Mouse (Mus musculus) liver, embryonic 12.5 days (tissue): Measurements from ENCODE around the gene Slc44a2. TPM values are rescaled to one million over a fixed set of nuclear protein-coding genes. Genes with fewer than 3 reads are reported as not detected.

Source experiments
- ATAC-seq: fragments of 200-750 bp; cut with Nextera tagmentation; 2 replicates; pipeline ENCODE4 v1.8.0; 2017; ENCODE audit warnings: moderate number of reproducible peaks, mild to moderate bottlenecking, moderate library complexity
- H3K27ac ChIP-seq: fragments of 300-500 bp; sonication (generic); 2 replicates; pipeline ENCODE4 v1.5.1; 2016; ENCODE audit warnings: mild to moderate bottlenecking
- H3K27me3 ChIP-seq: fragments of 300-500 bp; sonication (generic); replicated peaks from 2 replicates; pipeline ENCODE4 v1.6.1; 2016; ENCODE audit warnings: mild to moderate bottlenecking, moderate library complexity
- H3K36me3 ChIP-seq: fragments of 300-500 bp; sonication (generic); 2 replicates; pipeline ENCODE4 v1.6.1; 2016; ENCODE audit warnings: mild to moderate bottlenecking, moderate library complexity
- H3K4me1 ChIP-seq: fragments of 300-500 bp; sonication (generic); 2 replicates; pipeline ENCODE4 v1.6.1; 2016
- H3K4me2 ChIP-seq: fragments of 300-500 bp; sonication (generic); 2 replicates; pipeline ENCODE4 v1.6.1; 2016; ENCODE audit warnings: mild to moderate bottlenecking, moderate library complexity
- H3K4me3 ChIP-seq: fragments of 300-500 bp; sonication (generic); 2 replicates; pipeline ENCODE4 v1.5.1; 2016; ENCODE audit warnings: mild to moderate bottlenecking, moderate library complexity
- H3K9ac ChIP-seq: fragments of 300-500 bp; sonication (generic); 2 replicates; pipeline ENCODE4 v1.6.1; 2016; ENCODE audit warnings: mild to moderate bottlenecking, moderate library complexity
- H3K9me3 ChIP-seq: fragments of 300-500 bp; sonication (generic); replicated peaks from 2 replicates; pipeline ENCODE4 v1.6.1; 2016; ENCODE audit warnings: mild to moderate bottlenecking, moderate library complexity
- WGBS: fragments of 180-500 bp; shearing (Covaris S2); methylation state at CpG from one replicate; pipeline ENCODE4 v1.1.7; 2016; ENCODE audit not compliant: insufficient replicate concordance; 5-methylcytosine and 5-hydroxymethylcytosine counted together
- polyA plus RNA-seq: library from polyadenylated mRNA; unstranded; fragments of >200 nt; fragmentation: Nextera tagmentation; extraction: Ambion mirVana; gene quantifications from 2 replicates; pipeline ENCODE4 v1.2.1, GENCODE M21; 2016

Gene Slc44a2
- polyA plus RNA-seq, 1 experiment from 2014 or later: 29.2 TPM

DNA sequence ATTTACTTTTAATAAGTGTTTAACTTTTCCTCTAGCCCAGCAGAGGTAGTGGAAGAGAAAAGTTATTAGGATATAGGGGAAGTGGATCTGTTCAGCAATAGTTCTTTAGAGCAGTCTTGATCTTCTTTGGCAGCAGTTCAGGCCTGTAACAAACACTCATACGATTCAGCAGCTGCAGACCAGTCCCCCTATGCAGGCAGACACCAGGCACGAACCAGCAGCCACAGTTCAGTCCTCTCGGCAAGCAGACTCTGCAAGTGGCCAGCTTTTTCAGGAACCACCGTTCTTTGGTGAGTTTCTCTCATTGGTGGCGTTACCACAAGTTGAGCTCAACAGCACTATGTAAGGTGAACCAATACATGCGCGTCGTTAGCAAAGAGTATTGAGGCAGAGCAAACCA lies 16.0 kb downstream of the Slc44a2 start:
- Histone ChIP-seq H3K9ac (no peak overlapping the region), H3K4me3 (no peak overlapping the region), H3K9me3 (no peaks in the 10 kb centered on the region), H3K27ac (no peak overlapping the region), H3K4me2 (no peak overlapping the region), H3K4me1 (peaks cover 25% of the 10 kb centered on the region), H3K27me3 (no peaks in the 10 kb centered on the region), H3K36me3 (peaks cover 25% of the 10 kb centered on the region; the same call in 1 of the 2 replicates)
- WGBS: 75% methylated on average over 8 of the region's 8 CpGs
- no peak for ATAC-seq

GRCm38 (mm10) chr9:21337652-21338051 lies 17.2 kb downstream of the Slc44a2 start:
- 71% methylated on average over 20 of the region's 20 CpGs for WGBS
- H3K27me3 ChIP-seq: no peaks in the 10 kb centered on the region
- no peak for ATAC-seq
- H3K9me3 ChIP-seq: no peaks in the 10 kb centered on the region
- peak overlapping the region; percentile 18; the same call in 1 of the 2 replicates for H3K4me2 ChIP-seq
- no peak overlapping the region for H3K4me3 ChIP-seq
- H3K4me1 ChIP-seq: peaks cover 13% of the 10 kb centered on the region
- H3K9ac ChIP-seq: no peak overlapping the region
- peaks cover 37% of the 10 kb centered on the region for H3K36me3 ChIP-seq
- H3K27ac ChIP-seq: no peak overlapping the region

- Histone ChIP-seq H3K4me1 (peaks cover 4% of the 10 kb centered on the region; the same call in 1 of the 2 replicates), H3K4me2 (no peak overlapping the region), H3K27ac (no peak overlapping the region), H3K9ac (no peak overlapping the region), H3K27me3 (no peaks in the 10 kb centered on the region), H3K9me3 (no peaks in the 10 kb centered on the region), H3K4me3 (no peak overlapping the region), H3K36me3 (peaks cover 53% of the 10 kb centered on the region)
- no peak for ATAC-seq
- WGBS: 72% methylated on average over 4 of the region's 4 CpGs
These were observed 19.9 kb downstream of the Slc44a2 start for GRCm38 (mm10) chr9:21340411-21340810.

GRCm38 (mm10) chr9:21346627-21347365 lies 26.3 kb downstream of the Slc44a2 start:
- no peak overlapping the region for H3K9ac ChIP-seq
- H3K27ac ChIP-seq: no peak overlapping the region
- no peak for ATAC-seq
- H3K4me1 ChIP-seq: peaks cover 6% of the 10 kb centered on the region
- 83% methylated on average over 16 of the region's 16 CpGs for WGBS
- H3K9me3 ChIP-seq: no peaks in the 10 kb centered on the region
- H3K4me3 ChIP-seq: no peak overlapping the region
- H3K27me3 ChIP-seq: no peaks in the 10 kb centered on the region
- H3K36me3 ChIP-seq: peaks cover 75% of the 10 kb centered on the region
- no peak overlapping the region for H3K4me2 ChIP-seq

GRCm38 (mm10) chr9:21348152-21348551 lies 27.7 kb downstream of the Slc44a2 start:
- 66% methylated on average over 3 of the region's 3 CpGs for WGBS
- no peak for ATAC-seq
- peaks cover 62% of the 10 kb centered on the region for H3K36me3 ChIP-seq

GRCm38 (mm10) chr9:21351178-21351577 lies 30.7 kb downstream of the Slc44a2 start:
- peaks cover 26% of the 10 kb centered on the region for H3K4me1 ChIP-seq
- H3K4me2 ChIP-seq: no peak overlapping the region
- no peak overlapping the region for H3K27ac ChIP-seq
- 66% methylated on average over 7 of the region's 7 CpGs for WGBS
- no peaks in the 10 kb centered on the region for H3K9me3 ChIP-seq
- no peaks in the 10 kb centered on the region for H3K27me3 ChIP-seq
- H3K9ac ChIP-seq: no peak overlapping the region
- no peak overlapping the region for H3K4me3 ChIP-seq
- ATAC-seq: no peak
- H3K36me3 ChIP-seq: peaks cover 61% of the 10 kb centered on the region

More at GRCm38 (mm10) chr9:21348152-21348551, 27.7 kb downstream of the Slc44a2 start:
- H3K4me3 ChIP-seq: no peak overlapping the region
- no peak overlapping the region for H3K9ac ChIP-seq
- no peak overlapping the region for H3K27ac ChIP-seq
- H3K27me3 ChIP-seq: no peaks in the 10 kb centered on the region
- no peak overlapping the region for H3K4me2 ChIP-seq
- H3K9me3 ChIP-seq: no peaks in the 10 kb centered on the region
- H3K4me1 ChIP-seq: peaks cover 19% of the 10 kb centered on the region

GRCm38 (mm10) chr9:21351702-21352377 lies 31.3 kb downstream of the Slc44a2 start:
- WGBS: 68% methylated on average over 4 of the region's 4 CpGs
- H3K4me3 ChIP-seq: no peak overlapping the region
- peaks cover 26% of the 10 kb centered on the region for H3K4me1 ChIP-seq
- ATAC-seq: no peak
- no peaks in the 10 kb centered on the region for H3K9me3 ChIP-seq
- H3K36me3 ChIP-seq: peaks cover 56% of the 10 kb centered on the region
- H3K4me2 ChIP-seq: peak overlapping the region; percentile 28
- no peak overlapping the region for H3K27ac ChIP-seq
- H3K9ac ChIP-seq: no peak overlapping the region
- no peaks in the 10 kb centered on the region for H3K27me3 ChIP-seq

GRCm38 (mm10) chr9:21352463-21353372 lies 32.2 kb downstream of the Slc44a2 start:
- no peak overlapping the region for H3K4me3 ChIP-seq
- H3K27ac ChIP-seq: peak overlapping the region; percentile 70
- WGBS: 11% methylated on average over 20 of the region's 20 CpGs
- peaks cover 52% of the 10 kb centered on the region for H3K36me3 ChIP-seq
- H3K9me3 ChIP-seq: no peaks in the 10 kb centered on the region
- no peaks in the 10 kb centered on the region for H3K27me3 ChIP-seq
- peaks cover 26% of the 10 kb centered on the region for H3K4me1 ChIP-seq
- peak overlapping the region; percentile 15; the same call in 1 of the 2 replicates for H3K9ac ChIP-seq
- H3K4me2 ChIP-seq: peak overlapping the region; percentile 28
- peak; percentile 56 for ATAC-seq

DNA sequence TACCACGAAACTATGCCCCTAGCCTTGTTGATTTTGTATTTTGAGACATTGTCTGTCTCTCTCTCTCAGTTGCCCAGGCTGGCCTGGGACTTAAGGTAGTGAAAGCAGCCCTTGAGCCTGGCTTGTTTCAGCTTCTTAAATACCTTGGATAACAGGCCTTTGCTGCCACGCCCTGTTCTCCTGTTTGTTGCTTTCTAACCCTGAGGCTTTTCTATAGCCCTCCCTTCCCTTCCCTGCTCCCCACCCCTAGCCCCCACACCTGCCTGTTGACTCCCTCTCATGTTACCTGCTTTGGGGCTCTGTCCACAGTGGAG lies 32.8 kb downstream of the Slc44a2 start:
- Histone ChIP-seq H3K27ac (peak overlapping the region; percentile 70; the same call in 1 of the 2 replicates), H3K4me3 (no peak overlapping the region), H3K9ac (peak overlapping the region; percentile 15; the same call in 1 of the 2 replicates), H3K9me3 (no peaks in the 10 kb centered on the region), H3K4me1 (peaks cover 26% of the 10 kb centered on the region), H3K36me3 (peaks cover 46% of the 10 kb centered on the region), H3K4me2 (peak overlapping the region; percentile 28), H3K27me3 (no peaks in the 10 kb centered on the region)
- ATAC-seq: no peak
- WGBS: 56% methylated on average over 2 of the region's 2 CpGs

GRCm38 (mm10) chr9:21354796-21355195 lies 34.3 kb downstream of the Slc44a2 start:
- no peak overlapping the region for H3K4me3 ChIP-seq
- no peak overlapping the region for H3K27ac ChIP-seq
- ATAC-seq: no peak
- WGBS: 84% methylated on average over 6 of the region's 6 CpGs
- H3K27me3 ChIP-seq: no peaks in the 10 kb centered on the region; the same call in 1 of the 2 replicates
- no peak overlapping the region for H3K9ac ChIP-seq
- peaks cover 33% of the 10 kb centered on the region for H3K36me3 ChIP-seq
- no peaks in the 10 kb centered on the region for H3K9me3 ChIP-seq
- peaks cover 26% of the 10 kb centered on the region for H3K4me1 ChIP-seq
- H3K4me2 ChIP-seq: no peak overlapping the region

DNA sequence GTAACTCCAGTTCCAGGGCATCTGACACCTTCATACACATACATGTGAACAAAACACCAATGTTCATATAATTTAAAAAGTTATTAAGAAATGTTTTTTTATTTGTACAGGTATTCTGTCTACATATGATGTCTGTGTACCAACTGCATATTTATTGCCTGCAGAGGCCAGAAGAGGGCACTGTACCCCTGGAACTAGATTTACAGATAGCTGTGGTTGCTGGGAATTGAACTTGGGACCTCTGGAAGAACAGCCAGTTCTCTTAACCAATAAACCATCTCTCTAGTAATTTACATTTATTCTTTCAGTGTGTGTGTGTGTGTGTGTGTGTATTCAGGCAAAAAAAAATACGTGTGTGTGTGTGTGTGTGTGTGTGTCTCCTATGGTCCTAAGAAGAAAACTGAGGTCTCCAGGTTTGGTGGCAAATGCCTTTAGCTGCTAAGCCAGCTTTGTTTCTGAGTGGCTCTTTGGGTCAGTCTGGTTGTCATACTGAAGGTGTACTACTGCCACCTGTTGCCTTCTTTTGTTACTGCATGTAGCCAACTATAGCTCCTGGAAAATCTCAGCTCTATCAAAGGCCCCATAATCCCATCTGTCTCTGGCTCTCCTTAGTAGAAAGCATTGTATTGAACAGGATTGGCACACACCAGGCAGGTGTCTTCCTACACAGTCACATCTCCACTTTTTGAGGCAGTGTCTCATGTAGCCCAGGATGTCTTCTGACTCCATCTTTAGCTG lies 36.7 kb downstream of the Slc44a2 start:
- H3K27me3 ChIP-seq: peaks cover 16% of the 10 kb centered on the region; the same call in 1 of the 2 replicates
- H3K4me1 ChIP-seq: peaks cover 18% of the 10 kb centered on the region
- ATAC-seq: peak; percentile 57
- H3K27ac ChIP-seq: no peak overlapping the region
- H3K9ac ChIP-seq: no peak overlapping the region
- H3K4me3 ChIP-seq: no peak overlapping the region
- H3K9me3 ChIP-seq: no peaks in the 10 kb centered on the region
- no peak overlapping the region for H3K4me2 ChIP-seq
- 0% methylated on average over 1 of the region's 1 CpGs for WGBS
- H3K36me3 ChIP-seq: peaks cover 17% of the 10 kb centered on the region
